Mouse (Mus musculus): ENCODE measurements around the gene Prrx1. TPM values are rescaled to one million over a fixed set of nuclear protein-coding genes. Genes with fewer than 3 reads are reported as not detected.

Gene Prrx1
- 9.1 and 9.7 TPM in 2 replicates for polyA plus RNA-seq (2014; fragmentation: Nextera tagmentation; extraction: Ambion mirVana)

GRCm38 (mm10) chr1:163313101-163313773 lies at the start of gene Prrx1:
Prrx1 (minus strand) TSS chr1:163313710.
- Histone ChIP-seq H3K4me1 (ENCODE audit: control insufficient read depth, insufficient read depth, low read length) (peaks cover 7% of the 10 kb centered on the region), H3K4me3 (ENCODE audit: low read depth, low read length) (peak within 1 kb of the TSS; percentile 64), H3K9ac (ENCODE audit: low read depth, low read length) (peak within 1 kb of the TSS; percentile 76), H3K27me3 (ENCODE audit: control insufficient read depth, insufficient read depth, low read length) (peaks cover 43% of the 10 kb centered on the region), H3K4me2 (peak within 1 kb of the TSS; percentile 97), H3K27ac (ENCODE audit: low read depth, low read length) (peak within 1 kb of the TSS; percentile 31), H3K9me3 (replicated peaks; ENCODE audit: control insufficient read depth, low read length) (no peaks in the 10 kb centered on the region), H3K36me3 (ENCODE audit: control insufficient read depth, insufficient read depth, low read length) (no peaks in the 10 kb centered on the region)
- no peak for ATAC-seq (replicated peaks; ENCODE audit: insufficient number of reproducible peaks, low FRiP score, low TSS enrichment)
- WGBS (ENCODE audit: insufficient replicate concordance): 1% methylated on average over 17 of the region's 17 CpGs

- no peak overlapping the region for H3K27ac ChIP-seq (ENCODE audit: low read depth, low read length)
- H3K36me3 ChIP-seq (ENCODE audit: control insufficient read depth, insufficient read depth, low read length): no peaks in the 10 kb centered on the region
- no peak overlapping the region for H3K9ac ChIP-seq (ENCODE audit: low read depth, low read length)
- no peaks in the 10 kb centered on the region for H3K9me3 ChIP-seq (replicated peaks; ENCODE audit: control insufficient read depth, low read length)
- no peak overlapping the region for H3K4me2 ChIP-seq
- no peak for ATAC-seq (replicated peaks; ENCODE audit: insufficient number of reproducible peaks, low FRiP score, low TSS enrichment)
- WGBS (ENCODE audit: insufficient replicate concordance): 71% methylated on average over 8 of the region's 8 CpGs
- no peak overlapping the region for H3K4me3 ChIP-seq (ENCODE audit: low read depth, low read length)
- peaks cover 5% of the 10 kb centered on the region; the same call in 1 of the 2 replicates for H3K4me1 ChIP-seq (ENCODE audit: control insufficient read depth, insufficient read depth, low read length)
- no peaks in the 10 kb centered on the region for H3K27me3 ChIP-seq (ENCODE audit: control insufficient read depth, insufficient read depth, low read length)
Measured at GRCm38 (mm10) chr1:163362202-163362601, 48.7 kb upstream of the Prrx1 start.

GRCm38 (mm10) chr1:163361376-163361775 lies 47.9 kb upstream of the Prrx1 start:
- peaks cover 5% of the 10 kb centered on the region; the same call in 1 of the 2 replicates for H3K4me1 ChIP-seq (ENCODE audit: control insufficient read depth, insufficient read depth, low read length)
- H3K4me2 ChIP-seq: no peak overlapping the region
- no peaks in the 10 kb centered on the region for H3K36me3 ChIP-seq (ENCODE audit: control insufficient read depth, insufficient read depth, low read length)
- H3K4me3 ChIP-seq (ENCODE audit: low read depth, low read length): no peak overlapping the region
- H3K27me3 ChIP-seq (ENCODE audit: control insufficient read depth, insufficient read depth, low read length): no peaks in the 10 kb centered on the region
- no peak for ATAC-seq (replicated peaks; ENCODE audit: insufficient number of reproducible peaks, low FRiP score, low TSS enrichment)
- H3K9ac ChIP-seq (ENCODE audit: low read depth, low read length): no peak overlapping the region
- no peak overlapping the region for H3K27ac ChIP-seq (ENCODE audit: low read depth, low read length)
- 44% methylated on average over 5 of the region's 5 CpGs for WGBS (ENCODE audit: insufficient replicate concordance)
- H3K9me3 ChIP-seq (replicated peaks; ENCODE audit: control insufficient read depth, low read length): no peaks in the 10 kb centered on the region

DNA sequence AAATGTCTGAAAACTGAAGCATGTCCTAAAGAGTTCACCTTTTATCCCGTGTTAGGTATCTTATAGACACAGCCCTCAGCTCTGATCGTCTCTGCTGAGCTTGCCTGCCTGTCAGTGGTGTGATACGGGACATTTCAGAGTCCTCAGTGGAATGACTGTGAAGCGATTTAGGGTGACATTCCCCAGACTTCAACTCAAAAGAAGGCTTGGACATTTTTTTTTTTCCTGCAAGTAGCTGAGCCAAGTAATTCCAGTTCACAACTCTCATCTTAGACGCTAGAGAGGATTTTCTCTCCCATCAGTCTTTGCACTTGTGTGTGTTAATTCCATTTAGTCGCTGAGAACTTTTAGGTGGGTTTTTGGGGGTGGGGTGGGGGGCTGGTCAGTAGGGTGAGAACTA lies 47.3 kb upstream of the Prrx1 start:
- Histone ChIP-seq H3K4me1 (ENCODE audit: control insufficient read depth, insufficient read depth, low read length) (peaks cover 5% of the 10 kb centered on the region; the same call in 1 of the 2 replicates), H3K9ac (ENCODE audit: low read depth, low read length) (no peak overlapping the region), H3K27me3 (ENCODE audit: control insufficient read depth, insufficient read depth, low read length) (no peaks in the 10 kb centered on the region), H3K4me3 (ENCODE audit: low read depth, low read length) (no peak overlapping the region), H3K9me3 (replicated peaks; ENCODE audit: control insufficient read depth, low read length) (no peaks in the 10 kb centered on the region), H3K27ac (ENCODE audit: low read depth, low read length) (no peak overlapping the region), H3K4me2 (peak overlapping the region; percentile 39), H3K36me3 (ENCODE audit: control insufficient read depth, insufficient read depth, low read length) (no peaks in the 10 kb centered on the region)
- no peak for ATAC-seq (replicated peaks; ENCODE audit: insufficient number of reproducible peaks, low FRiP score, low TSS enrichment)
- WGBS (ENCODE audit: insufficient replicate concordance): 17% methylated on average over 6 of the region's 6 CpGs

- no peak for ATAC-seq (replicated peaks; ENCODE audit: insufficient number of reproducible peaks, low FRiP score, low TSS enrichment)
- peaks cover 5% of the 10 kb centered on the region; the same call in 1 of the 2 replicates for H3K4me1 ChIP-seq (ENCODE audit: control insufficient read depth, insufficient read depth, low read length)
- no peak overlapping the region for H3K4me3 ChIP-seq (ENCODE audit: low read depth, low read length)
- H3K27ac ChIP-seq (ENCODE audit: low read depth, low read length): no peak overlapping the region
- no peaks in the 10 kb centered on the region for H3K36me3 ChIP-seq (ENCODE audit: control insufficient read depth, insufficient read depth, low read length)
- no peaks in the 10 kb centered on the region for H3K27me3 ChIP-seq (ENCODE audit: control insufficient read depth, insufficient read depth, low read length)
- H3K9me3 ChIP-seq (replicated peaks; ENCODE audit: control insufficient read depth, low read length): no peaks in the 10 kb centered on the region
- 90% methylated on average over 3 of the region's 3 CpGs for WGBS (ENCODE audit: insufficient replicate concordance)
- H3K4me2 ChIP-seq: no peak overlapping the region
- H3K9ac ChIP-seq (ENCODE audit: low read depth, low read length): no peak overlapping the region
Measured at GRCm38 (mm10) chr1:163359521-163359920, 46.0 kb upstream of the Prrx1 start.

DNA sequence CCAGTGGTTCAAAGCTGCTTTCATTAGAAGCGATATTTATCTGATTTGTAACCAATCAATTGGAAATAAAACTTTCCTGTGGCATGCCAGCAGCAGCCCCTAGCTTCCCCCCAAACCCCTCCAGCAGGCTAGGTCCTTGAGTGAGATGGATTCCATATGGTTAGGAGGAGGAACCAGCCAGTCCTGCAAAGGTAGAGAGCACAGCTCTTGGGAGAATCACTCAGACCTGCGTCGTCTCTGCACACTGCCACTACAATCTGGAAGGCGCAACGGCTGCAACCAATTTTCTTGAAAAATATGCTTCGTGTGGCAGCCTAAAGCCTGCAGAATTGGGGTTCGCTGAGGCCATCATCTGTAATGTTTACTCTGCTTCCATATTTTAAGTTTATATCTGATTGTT lies 44.7 kb upstream of the Prrx1 start:
- 54% methylated on average over 7 of the region's 7 CpGs for WGBS (ENCODE audit: insufficient replicate concordance)
- Histone ChIP-seq H3K36me3 (ENCODE audit: control insufficient read depth, insufficient read depth, low read length) (no peaks in the 10 kb centered on the region), H3K9me3 (replicated peaks; ENCODE audit: control insufficient read depth, low read length) (no peaks in the 10 kb centered on the region), H3K4me2 (no peak overlapping the region), H3K9ac (ENCODE audit: low read depth, low read length) (no peak overlapping the region), H3K27me3 (ENCODE audit: control insufficient read depth, insufficient read depth, low read length) (no peaks in the 10 kb centered on the region), H3K4me3 (ENCODE audit: low read depth, low read length) (no peak overlapping the region), H3K27ac (ENCODE audit: low read depth, low read length) (no peak overlapping the region), H3K4me1 (ENCODE audit: control insufficient read depth, insufficient read depth, low read length) (no peaks in the 10 kb centered on the region)
- no peak for ATAC-seq (replicated peaks; ENCODE audit: insufficient number of reproducible peaks, low FRiP score, low TSS enrichment)

- ATAC-seq (replicated peaks; ENCODE audit: insufficient number of reproducible peaks, low FRiP score, low TSS enrichment): no peak
- Histone ChIP-seq H3K4me2 (no peak overlapping the region), H3K27ac (ENCODE audit: low read depth, low read length) (no peak overlapping the region), H3K27me3 (ENCODE audit: control insufficient read depth, insufficient read depth, low read length) (no peaks in the 10 kb centered on the region), H3K9me3 (replicated peaks; ENCODE audit: control insufficient read depth, low read length) (no peaks in the 10 kb centered on the region), H3K9ac (ENCODE audit: low read depth, low read length) (no peak overlapping the region), H3K36me3 (ENCODE audit: control insufficient read depth, insufficient read depth, low read length) (no peaks in the 10 kb centered on the region), H3K4me1 (ENCODE audit: control insufficient read depth, insufficient read depth, low read length) (no peaks in the 10 kb centered on the region), H3K4me3 (ENCODE audit: low read depth, low read length) (no peak overlapping the region)
- WGBS (ENCODE audit: insufficient replicate concordance): 57% methylated on average over 6 of the region's 6 CpGs
Measured at GRCm38 (mm10) chr1:163357733-163358132, 44.2 kb upstream of the Prrx1 start.

DNA sequence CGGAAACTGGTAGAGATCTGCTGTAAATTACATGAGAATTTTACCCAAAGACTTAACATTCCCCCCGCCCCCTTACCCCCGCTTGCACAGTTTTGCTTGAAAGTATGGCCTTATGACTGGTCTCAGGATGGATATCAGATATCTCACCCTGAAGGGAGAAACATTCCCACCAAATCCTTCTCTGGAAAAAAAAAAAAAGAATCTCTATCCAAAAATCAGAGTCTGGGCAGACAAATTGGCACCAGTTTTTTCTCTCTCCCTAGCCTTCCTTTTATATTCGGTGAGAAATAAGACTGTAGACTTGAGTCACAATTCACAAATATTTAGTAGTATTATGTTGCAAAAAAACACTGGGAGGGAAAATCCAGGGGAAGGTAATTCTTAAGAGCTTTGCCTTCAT lies 42.7 kb upstream of the Prrx1 start:
- Histone ChIP-seq H3K27ac (ENCODE audit: low read depth, low read length) (no peak overlapping the region), H3K4me1 (ENCODE audit: control insufficient read depth, insufficient read depth, low read length) (no peaks in the 10 kb centered on the region), H3K4me3 (ENCODE audit: low read depth, low read length) (no peak overlapping the region), H3K27me3 (ENCODE audit: control insufficient read depth, insufficient read depth, low read length) (no peaks in the 10 kb centered on the region), H3K9ac (ENCODE audit: low read depth, low read length) (no peak overlapping the region), H3K4me2 (no peak overlapping the region), H3K9me3 (replicated peaks; ENCODE audit: control insufficient read depth, low read length) (no peaks in the 10 kb centered on the region), H3K36me3 (ENCODE audit: control insufficient read depth, insufficient read depth, low read length) (no peaks in the 10 kb centered on the region)
- ATAC-seq (replicated peaks; ENCODE audit: insufficient number of reproducible peaks, low FRiP score, low TSS enrichment): no peak
- 65% methylated on average over 4 of the region's 4 CpGs for WGBS (ENCODE audit: insufficient replicate concordance)

DNA sequence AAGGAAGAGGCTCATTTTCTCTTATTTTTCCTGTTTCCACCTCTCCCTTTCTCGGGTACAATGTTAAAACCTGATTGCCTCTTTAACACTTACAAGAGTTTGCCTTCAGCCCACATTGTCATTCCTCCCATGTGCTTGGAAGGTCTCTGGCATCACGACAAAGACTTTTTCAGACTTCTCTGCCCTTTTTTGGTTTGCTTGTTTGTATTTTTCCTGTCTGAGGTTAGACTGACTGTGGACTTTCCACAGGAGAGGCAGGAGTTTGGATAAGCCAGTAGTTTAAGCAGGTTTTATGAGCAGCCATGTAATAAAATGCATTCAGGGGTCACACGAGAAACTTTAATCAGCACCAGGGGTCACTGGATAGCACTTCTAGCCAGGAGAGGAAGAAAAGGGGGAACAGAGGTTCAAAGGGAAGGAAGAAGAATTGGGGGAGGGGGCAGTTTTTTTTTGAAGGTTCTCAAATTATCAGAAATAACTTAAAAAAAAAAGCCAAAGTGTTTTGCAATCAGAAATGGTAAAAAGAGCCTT lies 42.2 kb upstream of the Prrx1 start:
- ATAC-seq (replicated peaks; ENCODE audit: insufficient number of reproducible peaks, low FRiP score, low TSS enrichment): no peak
- Histone ChIP-seq H3K27me3 (ENCODE audit: control insufficient read depth, insufficient read depth, low read length) (no peaks in the 10 kb centered on the region), H3K4me3 (ENCODE audit: low read depth, low read length) (no peak overlapping the region), H3K4me2 (no peak overlapping the region), H3K4me1 (ENCODE audit: control insufficient read depth, insufficient read depth, low read length) (no peaks in the 10 kb centered on the region), H3K9ac (ENCODE audit: low read depth, low read length) (no peak overlapping the region), H3K9me3 (replicated peaks; ENCODE audit: control insufficient read depth, low read length) (no peaks in the 10 kb centered on the region), H3K27ac (ENCODE audit: low read depth, low read length) (no peak overlapping the region), H3K36me3 (ENCODE audit: control insufficient read depth, insufficient read depth, low read length) (no peaks in the 10 kb centered on the region)
- 39% methylated on average over 3 of the region's 3 CpGs for WGBS (ENCODE audit: insufficient replicate concordance)

All from heart, embryonic 11.5 days (tissue).